Mouse (Mus musculus) layer of hippocampus, adult 11-12 months (tissue): ENCODE results near the gene Mreg.
A peak's percentile ranks its signal among the peaks of the same experiment; 100 is the strongest.

ENCODE experiments used
- DNase-seq: peaks from one replicate; pipeline ENCODE4 v3.0.0; 2022; ENCODE audit warnings: low spot score

Gene Mreg

DNA sequence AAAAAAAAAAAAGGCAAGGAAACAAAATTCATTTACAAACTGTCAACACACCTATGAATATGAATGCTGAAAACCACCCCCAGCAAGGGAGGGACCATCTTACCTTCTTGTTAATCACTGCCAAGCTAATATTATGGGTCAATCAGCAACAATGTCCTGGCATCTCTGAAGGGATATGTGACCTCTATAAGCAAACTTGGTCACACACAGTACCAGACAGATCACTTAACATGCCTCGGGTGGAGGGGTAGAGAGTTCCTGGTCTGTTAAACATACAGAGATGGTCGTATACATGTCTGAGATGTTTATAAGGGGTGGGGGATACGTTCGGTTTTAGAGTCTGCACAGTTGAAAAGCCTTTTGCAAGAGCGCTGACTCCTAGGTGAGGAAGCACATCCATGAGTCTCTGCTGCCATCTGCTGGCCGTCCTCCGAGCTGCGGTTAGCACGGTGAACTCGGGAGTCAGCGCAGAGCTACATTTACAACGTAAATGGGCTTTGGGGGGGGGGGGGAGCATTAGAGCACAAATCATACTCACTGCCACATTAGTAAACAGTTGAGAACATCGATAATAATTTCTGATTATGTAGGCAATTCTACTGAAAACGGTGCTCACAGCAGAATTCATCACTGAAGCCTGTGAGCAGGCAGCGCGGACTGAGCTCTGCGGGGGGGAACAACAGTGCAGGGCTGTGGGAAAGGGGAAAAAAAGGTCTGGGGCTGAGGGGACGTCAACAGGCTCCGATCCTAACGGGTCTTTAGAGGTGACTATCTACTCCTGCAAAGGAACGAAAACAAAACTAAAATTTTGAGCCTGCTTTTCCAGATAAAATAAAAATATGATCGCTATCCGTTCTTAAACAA, 88.4 kb downstream of the Mreg start:
- peak; percentile 88 for DNase-seq

DNA sequence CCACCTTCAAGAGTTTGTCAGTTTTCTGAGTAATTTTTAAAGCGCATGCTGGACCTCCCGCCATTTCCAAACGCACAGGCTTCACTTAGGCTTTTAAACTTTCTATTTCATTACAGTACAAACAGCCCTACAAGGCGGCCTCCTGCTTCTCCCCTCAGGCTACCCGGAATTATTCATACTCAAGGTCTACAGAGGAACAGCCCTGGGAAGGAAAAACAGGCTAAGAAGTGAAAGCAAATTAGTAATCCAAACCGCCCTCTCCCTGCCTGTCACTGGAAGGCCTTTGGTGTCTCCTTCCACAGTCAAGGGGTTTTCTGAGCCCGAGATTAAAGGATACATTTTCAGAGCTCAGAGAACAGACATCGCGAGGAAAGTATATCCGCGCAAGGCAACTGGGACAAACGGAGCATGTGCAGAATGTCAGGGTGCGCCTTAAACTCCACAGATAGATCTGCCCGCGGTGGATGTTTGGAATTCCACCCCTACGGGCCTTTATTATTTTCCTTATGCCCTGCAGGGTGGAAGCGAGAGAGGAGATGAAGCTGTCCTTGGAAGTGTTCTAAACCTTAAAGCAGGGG, 90.4 kb downstream of the Mreg start:
- no peak for DNase-seq

DNA sequence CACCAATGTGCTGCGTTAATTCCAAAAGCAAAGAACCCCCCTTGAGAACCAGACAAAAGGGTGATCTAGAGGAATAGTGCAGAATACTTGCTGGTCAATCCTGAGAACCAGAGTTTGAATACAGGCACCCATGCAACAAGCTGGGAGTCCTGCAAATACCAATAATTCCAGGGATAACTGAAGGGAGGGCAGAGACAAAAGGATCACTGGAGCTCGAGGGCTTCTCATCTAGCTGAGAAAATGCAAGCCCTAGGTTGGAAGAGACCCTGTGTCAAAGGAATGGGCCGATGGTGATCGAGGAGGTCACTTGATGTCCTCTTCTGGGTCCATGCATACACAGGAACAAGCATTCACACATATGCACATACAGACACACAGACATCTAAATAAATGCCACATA, 92.1 kb downstream of the Mreg start:
- no peak for DNase-seq

DNA sequence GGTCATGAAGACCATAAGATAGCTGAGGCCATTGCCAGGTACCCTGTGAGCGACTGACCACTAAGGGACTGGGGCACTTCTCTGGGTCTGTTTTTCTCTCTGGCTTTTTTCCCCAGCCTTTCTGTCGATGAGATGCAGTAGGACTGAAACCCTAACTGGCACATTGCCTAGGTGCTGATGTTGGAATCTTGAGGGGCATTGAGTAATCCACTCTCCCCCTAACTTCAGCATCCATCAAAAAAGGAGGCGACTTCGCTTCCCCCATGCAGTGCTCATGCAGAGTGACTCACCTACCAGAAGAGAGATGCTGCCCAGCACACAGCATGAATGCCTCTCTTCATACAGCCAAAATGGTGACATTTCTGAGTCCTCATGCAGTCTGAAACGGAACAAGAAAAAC, 97.9 kb downstream of the Mreg start:
- DNase-seq: no peak
